Mouse (Mus musculus) ES-Bruce4 (cell line): ENCODE measurements around the gene Rcn3.

Source experiments
- CTCF ChIP-seq: IDR thresholded peaks from one replicate; pipeline ENCODE4 v1.8.1; 2011; ENCODE audit warnings: low read depth, low read length
- EP300 ChIP-seq: IDR thresholded peaks from 2 replicates; pipeline ENCODE4 v1.6.1; 2011; ENCODE audit warnings: low read depth, low read length; ENCODE audit not compliant: insufficient read depth
- POLR2A ChIP-seq: IDR thresholded peaks from one replicate; pipeline ENCODE4 v1.8.1; 2011; ENCODE audit warnings: low read length; ENCODE audit not compliant: insufficient read depth

DNA sequence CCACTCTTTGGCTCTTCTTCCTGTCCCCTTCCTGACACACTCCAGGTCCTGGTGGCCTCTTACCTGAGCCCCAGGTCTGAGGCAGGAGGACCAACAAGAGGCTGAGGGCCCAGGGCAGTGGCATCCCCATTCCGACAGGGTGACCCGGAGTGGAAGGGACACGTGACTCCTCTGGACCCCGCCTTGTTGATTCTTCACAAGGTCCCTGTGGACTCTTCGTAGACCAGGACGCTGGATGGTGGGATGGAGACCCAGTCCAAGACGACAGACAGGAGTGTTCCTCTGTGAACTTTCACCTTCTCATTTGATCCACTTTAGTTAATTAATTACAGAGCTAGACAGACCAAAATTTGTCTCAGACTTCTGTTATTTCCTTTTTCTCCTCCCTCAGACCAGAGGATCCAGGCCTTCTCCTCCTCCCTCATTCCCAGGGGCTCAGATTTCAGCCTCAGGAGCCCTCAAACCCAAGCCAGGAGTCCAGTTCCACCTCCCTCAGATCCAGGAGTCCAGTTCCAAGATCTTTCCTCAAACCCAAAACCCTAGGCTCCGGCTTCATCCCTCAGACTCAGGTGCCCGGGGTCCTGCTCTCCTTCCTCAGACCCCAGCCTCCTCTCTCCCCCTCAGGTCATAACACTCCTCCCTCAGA, 11.0 kb upstream of the Rcn3 start:
- TF ChIP-seq CTCF (no peak), EP300 (no peak), POLR2A (no peak)
